Mouse (Mus musculus) C2C12 (cell line): ENCODE data around the gene Wdr83os. TPM values are rescaled to one million over a fixed set of nuclear protein-coding genes. Genes with fewer than 3 reads are reported as not detected.

Source experiments
- H3K27me3 ChIP-seq: one replicate; pipeline ENCODE4 v1.6.1; 2011; ENCODE audit not compliant: control insufficient read depth, insufficient read depth, insufficient read length
- H3K36me3 ChIP-seq: one replicate; pipeline ENCODE4 v1.6.1; 2011; ENCODE audit not compliant: control insufficient read depth, insufficient read depth
- H3K4me3 ChIP-seq: one replicate; pipeline ENCODE4 v1.5.1; 2011; ENCODE audit warnings: mild to moderate bottlenecking, control low read depth; ENCODE audit not compliant: poor library complexity, insufficient read depth, severe bottlenecking
- H3K79me2 ChIP-seq: one replicate; pipeline ENCODE4 v1.6.1; 2011; ENCODE audit not compliant: control insufficient read depth, insufficient read depth
- H3K79me3 ChIP-seq: one replicate; pipeline ENCODE4 v1.6.1; 2011; ENCODE audit warnings: low read depth, control low read depth
- H3ac ChIP-seq: one replicate; pipeline ENCODE3; 2011; ENCODE audit warnings: low read depth; ENCODE audit not compliant: control insufficient read depth, insufficient read length
- CEBPB ChIP-seq: IDR thresholded peaks from one replicate; pipeline ENCODE4 v1.6.1; 2011; ENCODE audit warnings: low read depth, mild to moderate bottlenecking, control low read depth, moderate library complexity
- CTCF ChIP-seq: IDR thresholded peaks from one replicate; pipeline ENCODE4 v1.5.1; 2011; ENCODE audit not compliant: control insufficient read depth, insufficient read depth, insufficient read length
- FOSL1 ChIP-seq: IDR thresholded peaks from one replicate; pipeline ENCODE4 v1.8.0; 2011; ENCODE audit warnings: mild to moderate bottlenecking, low read length; ENCODE audit not compliant: poor library complexity, insufficient read depth, severe bottlenecking
- MAX ChIP-seq: IDR thresholded peaks from one replicate; pipeline ENCODE4 v1.6.1; 2011; ENCODE audit warnings: mild to moderate bottlenecking, control low read depth
- MYOD1 ChIP-seq: IDR thresholded peaks from one replicate; pipeline ENCODE4 v1.6.1; 2011; ENCODE audit warnings: low read depth; ENCODE audit not compliant: control insufficient read depth, insufficient read length
- MYOG ChIP-seq: IDR thresholded peaks from one replicate; pipeline ENCODE4 v1.6.1; 2011; ENCODE audit not compliant: control insufficient read depth, insufficient read length; ENCODE audit errors: extremely low read depth
- USF1 ChIP-seq: IDR thresholded peaks from one replicate; pipeline ENCODE4 v1.6.1; 2011; ENCODE audit warnings: low read depth, mild to moderate bottlenecking, control low read depth, moderate library complexity
- polyA plus RNA-seq: library from polyadenylated mRNA; unstranded; fragments of >200 nt; fragmentation: generic; extraction: Trizol; gene quantifications from one replicate; pipeline ENCODE4 v1.2.1, GENCODE M21; 2012; ENCODE audit warnings: missing spikeins

The Wdr83os gene
- polyA plus RNA-seq, 1 experiment, result 152 TPM

GRCm38 (mm10) chr8:85083108-85083813 lies 2.7 kb downstream of the Wdr83os start, which contains the start of gene Man2b1:
TSS of gene Man2b1 (plus strand) at chr8:85083270.
- peak within 1 kb of the TSS; percentile 38 for H3ac ChIP-seq
- H3K79me2 ChIP-seq, result peaks cover 26% of the 10 kb centered on the region
- peaks cover 24% of the 10 kb centered on the region for H3K36me3 ChIP-seq
- TF ChIP-seq USF1, result peak; percentile 62
- no peak for TF ChIP-seq FOSL1
- peak within 1 kb of the TSS; percentile 33 for H3K4me3 ChIP-seq
- H3K79me3 ChIP-seq, result peaks cover 15% of the 10 kb centered on the region
- H3K27me3 ChIP-seq, result no peaks in the 10 kb centered on the region

GRCm38 (mm10) chr8:85084633-85085032 lies 4.1 kb downstream of the Wdr83os start:
- TF ChIP-seq USF1 (no peak), MYOG (no peak), FOSL1 (no peak), MAX (no peak), MYOD1 (no peak), CTCF (no peak), CEBPB (no peak)
- Histone ChIP-seq H3K4me3 (no peak overlapping the region), H3K27me3 (no peaks in the 10 kb centered on the region), H3K79me2 (peaks cover 21% of the 10 kb centered on the region), H3K79me3 (peaks cover 11% of the 10 kb centered on the region), H3K36me3 (peaks cover 11% of the 10 kb centered on the region), H3ac (no peak overlapping the region)

- no peak for TF ChIP-seq MAX
- no peak for TF ChIP-seq FOSL1
- no peak for TF ChIP-seq USF1
- no peak for TF ChIP-seq MYOG
- no peak for TF ChIP-seq MYOD1
- no peak for TF ChIP-seq CTCF
- TF ChIP-seq CEBPB, result no peak
- no peak overlapping the region for H3ac ChIP-seq
Measured at GRCm38 (mm10) chr8:85086238-85086637, 5.7 kb downstream of the Wdr83os start.

DNA sequence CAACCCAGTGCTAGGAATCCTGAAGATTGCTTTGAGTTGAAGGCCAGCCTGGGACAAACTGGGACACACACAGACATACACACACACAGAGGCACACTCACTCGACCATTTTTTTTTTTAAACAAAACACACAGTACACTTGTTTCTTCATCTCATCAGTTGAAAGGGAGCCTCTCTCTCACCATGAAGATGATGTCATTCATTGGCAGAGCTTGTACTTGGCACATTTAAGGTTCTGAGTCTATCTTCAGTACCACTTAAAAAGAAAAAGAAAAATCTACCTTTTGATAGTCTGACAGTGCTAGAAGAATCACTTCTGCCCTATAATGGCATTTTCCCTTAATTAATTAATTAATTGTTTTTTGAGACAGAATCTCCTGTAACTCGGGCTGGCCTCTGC lies 8.2 kb downstream of the Wdr83os start:
- TF ChIP-seq CTCF (no peak), FOSL1 (no peak), MAX (no peak), MYOG (no peak)
- Histone ChIP-seq H3K79me3 (peaks cover 2% of the 10 kb centered on the region), H3K4me3 (no peak overlapping the region), H3K79me2 (no peaks in the 10 kb centered on the region), H3K27me3 (no peaks in the 10 kb centered on the region), H3ac (no peak overlapping the region), H3K36me3 (peaks cover 19% of the 10 kb centered on the region)

More at GRCm38 (mm10) chr8:85086238-85086637, 5.7 kb downstream of the Wdr83os start:
- H3K36me3 ChIP-seq, result peaks cover 11% of the 10 kb centered on the region
- peaks cover 7% of the 10 kb centered on the region for H3K79me3 ChIP-seq
- peaks cover 6% of the 10 kb centered on the region for H3K79me2 ChIP-seq
- H3K4me3 ChIP-seq, result no peak overlapping the region
- no peaks in the 10 kb centered on the region for H3K27me3 ChIP-seq

DNA sequence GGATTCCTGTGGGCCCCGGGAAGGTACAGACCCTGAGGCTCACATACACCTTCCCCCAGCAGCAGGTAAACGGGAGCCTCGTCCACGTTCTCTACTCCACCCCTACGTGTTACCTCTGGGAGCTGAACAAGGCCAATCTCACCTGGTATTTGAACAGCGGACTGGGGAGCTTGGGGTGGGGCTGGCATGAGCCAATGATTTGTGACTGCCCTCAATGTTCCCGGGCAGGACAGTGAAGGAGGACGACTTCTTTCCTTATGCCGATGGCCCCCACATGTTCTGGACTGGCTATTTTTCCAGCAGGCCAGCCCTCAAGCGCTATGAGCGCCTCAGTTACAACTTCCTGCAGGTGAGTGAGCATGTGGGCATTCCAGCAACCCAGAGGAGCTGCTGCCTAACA lies 10.3 kb downstream of the Wdr83os start:
- peaks cover 19% of the 10 kb centered on the region for H3K36me3 ChIP-seq
- TF ChIP-seq CTCF (no peak), USF1 (no peak), CEBPB (no peak), MYOG (no peak), FOSL1 (no peak), MYOD1 (no peak), MAX (no peak)
- no peaks in the 10 kb centered on the region for H3K79me3 ChIP-seq
- H3ac ChIP-seq, result no peak overlapping the region
- H3K4me3 ChIP-seq, result no peak overlapping the region
- H3K79me2 ChIP-seq, result no peaks in the 10 kb centered on the region
- H3K27me3 ChIP-seq, result no peaks in the 10 kb centered on the region

- TF ChIP-seq CTCF (no peak), CEBPB (no peak), MYOD1 (no peak), USF1 (no peak), FOSL1 (no peak), MAX (no peak)
- H3K36me3 ChIP-seq, result peaks cover 21% of the 10 kb centered on the region
- H3ac ChIP-seq, result no peak overlapping the region
Measured at GRCm38 (mm10) chr8:85091526-85092090, 11.1 kb downstream of the Wdr83os start.

More at GRCm38 (mm10) chr8:85091526-85092090, 11.1 kb downstream of the Wdr83os start:
- no peaks in the 10 kb centered on the region for H3K27me3 ChIP-seq
- no peaks in the 10 kb centered on the region for H3K79me3 ChIP-seq
- no peaks in the 10 kb centered on the region for H3K79me2 ChIP-seq
- no peak overlapping the region for H3K4me3 ChIP-seq
